Mouse (Mus musculus): ENCODE measurements around the gene Mrtfb. TPM values are rescaled to one million over a fixed set of nuclear protein-coding genes. Genes with fewer than 3 reads are reported as not detected.

Mrtfb gene
- total and polyA plus RNA-seq, 3 experiments: 2.1 to 12.1 (median 5.6) TPM

DNA sequence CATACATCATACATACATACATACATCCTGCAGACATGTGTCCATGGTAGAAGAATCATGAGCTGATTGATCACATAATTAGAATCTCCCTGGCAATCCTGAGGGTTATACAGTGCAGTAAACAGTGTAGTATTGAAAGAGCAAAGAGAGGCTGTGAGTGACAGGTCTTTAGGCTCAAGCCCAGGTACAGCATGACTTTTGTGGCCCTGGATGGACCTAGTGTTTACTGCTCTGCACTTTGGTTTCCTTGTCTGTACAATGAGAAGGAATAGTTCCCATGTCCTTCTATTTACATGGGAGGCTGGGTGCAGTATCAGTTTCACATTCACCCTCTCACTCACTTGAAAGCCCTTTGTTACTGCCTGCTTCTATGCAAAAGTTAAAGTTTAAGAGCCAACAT lies 103.9 kb downstream of the Mrtfb start:
- Histone ChIP-seq H3K9me3 (replicated peaks) (no peaks in the 10 kb centered on the region), H3K4me1 (ENCODE audit: insufficient read depth, low read depth, low read length) (no peaks in the 10 kb centered on the region), H3K27me3 (ENCODE audit: insufficient read depth, low read length) (peaks cover 3% of the 10 kb centered on the region; the same call in 1 of the 2 replicates), H3K4me3 (ENCODE audit: low read depth, low read length) (no peak overlapping the region), H3K36me3 (replicated peaks) (no peaks in the 10 kb centered on the region)
- TF ChIP-seq GATA2 (IDR thresholded peaks at IDR 0.05; ENCODE audit: borderline replicate concordance, low read depth, low read length) (no peak), GATA1 (IDR thresholded peaks at IDR 0.05; ENCODE audit: borderline replicate concordance, low read length) (no peak), CTCF (IDR thresholded peaks at IDR 0.05; ENCODE audit: low read depth, low read length) (no peak), TAL1 (conservative IDR thresholded peaks at IDR 0.05; ENCODE audit: low read depth, low read length) (no peak), POLR2AphosphoS5 (IDR thresholded peaks at IDR 0.05; ENCODE audit: insufficient replicate concordance, low read depth, low read length) (no peak)
- ATAC-seq (ENCODE audit: extremely low read depth, insufficient number of reproducible peaks, low FRiP score, poor library complexity, severe bottlenecking) (no peak), DNase-seq (ENCODE audit: low spot score) (no peak)

DNA sequence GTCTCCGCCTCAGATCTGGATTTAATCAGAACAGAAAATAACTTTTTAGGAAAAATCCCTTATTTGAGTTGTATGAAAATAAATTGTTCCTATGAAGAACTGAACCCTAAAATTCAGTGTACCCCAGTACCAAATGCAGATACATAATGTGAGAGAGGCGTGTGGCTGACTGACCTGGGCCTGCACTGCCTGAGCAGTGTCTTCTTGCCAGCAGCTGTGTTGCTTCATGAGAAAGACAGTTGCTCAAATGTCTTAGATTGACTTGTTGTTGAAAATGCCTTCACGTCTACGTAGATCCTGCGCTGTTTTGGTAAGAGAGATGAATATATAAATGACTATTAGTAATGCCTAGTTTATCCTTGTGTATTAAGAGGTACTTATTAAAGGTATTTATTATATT lies 104.6 kb downstream of the Mrtfb start:
- Histone ChIP-seq H3K4me3 (ENCODE audit: low read depth, low read length) (no peak overlapping the region), H3K9me3 (replicated peaks) (no peaks in the 10 kb centered on the region), H3K4me1 (ENCODE audit: insufficient read depth, low read depth, low read length) (no peaks in the 10 kb centered on the region), H3K36me3 (replicated peaks) (no peaks in the 10 kb centered on the region), H3K27me3 (ENCODE audit: insufficient read depth, low read length) (peaks cover 3% of the 10 kb centered on the region; the same call in 1 of the 2 replicates)
- DNase-seq (ENCODE audit: low spot score): no peak
- no peak for TF ChIP-seq TAL1 (conservative IDR thresholded peaks at IDR 0.05; ENCODE audit: low read depth, low read length)
- no peak for TF ChIP-seq GATA1 (IDR thresholded peaks at IDR 0.05; ENCODE audit: borderline replicate concordance, low read length)
- TF ChIP-seq POLR2AphosphoS5 (IDR thresholded peaks at IDR 0.05; ENCODE audit: insufficient replicate concordance, low read depth, low read length): no peak
- no peak for TF ChIP-seq CTCF (IDR thresholded peaks at IDR 0.05; ENCODE audit: low read depth, low read length)
- no peak for TF ChIP-seq GATA2 (IDR thresholded peaks at IDR 0.05; ENCODE audit: borderline replicate concordance, low read depth, low read length)
- no peak for ATAC-seq (ENCODE audit: extremely low read depth, insufficient number of reproducible peaks, low FRiP score, poor library complexity, severe bottlenecking)

DNA sequence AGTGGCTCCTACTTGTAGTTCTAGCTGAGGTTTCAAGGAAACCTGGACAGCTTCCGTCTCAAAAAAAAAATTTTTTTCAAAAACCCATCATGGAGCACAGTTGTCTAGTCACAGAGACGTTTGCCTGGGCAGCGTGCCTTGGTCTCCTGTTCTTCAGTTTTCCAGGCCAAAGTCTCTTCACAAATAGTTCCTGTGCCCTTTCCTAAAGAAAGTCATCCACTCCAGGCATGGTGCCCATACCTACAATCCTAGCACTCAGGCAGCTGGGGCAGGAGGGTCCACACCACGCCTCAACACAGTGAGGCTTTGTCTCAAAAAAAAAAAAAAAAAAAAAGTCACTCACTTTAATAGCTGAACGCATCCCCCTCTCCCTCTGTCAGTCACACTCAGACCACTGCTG lies 106.9 kb downstream of the Mrtfb start:
- TF ChIP-seq POLR2AphosphoS5 (IDR thresholded peaks at IDR 0.05; ENCODE audit: insufficient replicate concordance, low read depth, low read length) (no peak), CTCF (IDR thresholded peaks at IDR 0.05; ENCODE audit: low read depth, low read length) (no peak), GATA2 (IDR thresholded peaks at IDR 0.05; ENCODE audit: borderline replicate concordance, low read depth, low read length) (no peak), TAL1 (conservative IDR thresholded peaks at IDR 0.05; ENCODE audit: low read depth, low read length) (no peak), GATA1 (IDR thresholded peaks at IDR 0.05; ENCODE audit: borderline replicate concordance, low read length) (no peak)
- Histone ChIP-seq H3K4me3 (ENCODE audit: low read depth, low read length) (no peak overlapping the region), H3K36me3 (replicated peaks) (no peaks in the 10 kb centered on the region), H3K9me3 (replicated peaks) (no peaks in the 10 kb centered on the region), H3K27me3 (ENCODE audit: insufficient read depth, low read length) (peaks cover 3% of the 10 kb centered on the region; the same call in 1 of the 2 replicates), H3K4me1 (ENCODE audit: insufficient read depth, low read depth, low read length) (peaks cover 4% of the 10 kb centered on the region; the same call in 1 of the 2 replicates)
- no peak for ATAC-seq (ENCODE audit: extremely low read depth, insufficient number of reproducible peaks, low FRiP score, poor library complexity, severe bottlenecking)
- DNase-seq (ENCODE audit: low spot score): no peak

DNA sequence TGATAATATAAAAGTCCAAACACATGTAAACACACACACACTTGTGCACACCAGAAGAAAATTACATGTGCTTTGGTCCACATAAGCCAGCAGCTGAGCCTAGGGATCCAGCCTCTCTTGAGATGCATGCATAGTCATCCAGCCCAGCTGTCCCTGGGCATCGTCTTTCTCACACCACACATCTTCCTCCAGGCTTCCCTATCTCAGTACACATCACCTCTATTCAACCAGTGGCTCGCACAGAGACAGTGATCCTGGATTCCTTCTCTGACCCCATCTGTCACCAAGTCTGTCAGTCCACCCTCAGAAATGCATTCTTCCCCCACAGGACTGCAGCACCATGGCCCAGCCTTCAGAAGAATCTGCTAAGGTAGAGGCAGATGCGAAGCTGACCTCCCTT lies 107.9 kb downstream of the Mrtfb start:
- no peaks in the 10 kb centered on the region for H3K9me3 ChIP-seq (replicated peaks)
- ATAC-seq (ENCODE audit: extremely low read depth, insufficient number of reproducible peaks, low FRiP score, poor library complexity, severe bottlenecking): no peak
- no peak overlapping the region for H3K4me3 ChIP-seq (ENCODE audit: low read depth, low read length)
- no peak for TF ChIP-seq GATA2 (IDR thresholded peaks at IDR 0.05; ENCODE audit: borderline replicate concordance, low read depth, low read length)
- no peak for TF ChIP-seq CTCF (IDR thresholded peaks at IDR 0.05; ENCODE audit: low read depth, low read length)
- TF ChIP-seq TAL1 (conservative IDR thresholded peaks at IDR 0.05; ENCODE audit: low read depth, low read length): no peak
- TF ChIP-seq POLR2AphosphoS5 (IDR thresholded peaks at IDR 0.05; ENCODE audit: insufficient replicate concordance, low read depth, low read length): no peak
- no peak for TF ChIP-seq GATA1 (IDR thresholded peaks at IDR 0.05; ENCODE audit: borderline replicate concordance, low read length)
- H3K27me3 ChIP-seq (ENCODE audit: insufficient read depth, low read length): no peaks in the 10 kb centered on the region
- H3K4me1 ChIP-seq (ENCODE audit: insufficient read depth, low read depth, low read length): peaks cover 4% of the 10 kb centered on the region; the same call in 1 of the 2 replicates
- no peak for DNase-seq (ENCODE audit: low spot score)
- no peaks in the 10 kb centered on the region for H3K36me3 ChIP-seq (replicated peaks)

DNA sequence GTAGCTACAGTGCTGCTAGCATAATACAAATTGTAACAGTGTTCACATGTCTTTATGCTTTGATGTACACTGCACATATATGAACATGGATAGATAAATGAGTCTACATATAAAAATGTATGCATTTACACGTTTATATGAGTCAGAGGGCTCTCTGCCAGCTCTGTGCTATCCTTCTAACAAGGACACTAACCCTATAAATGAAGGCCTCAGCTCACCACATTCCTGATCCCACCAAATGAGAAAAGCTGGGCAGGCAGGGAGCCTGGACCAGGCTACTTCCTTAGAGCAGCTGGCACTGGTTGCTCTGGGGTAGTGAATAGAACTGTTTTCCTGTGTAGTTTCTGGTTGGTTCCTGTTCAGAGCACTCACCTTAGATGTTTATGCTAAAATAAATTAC lies 110.0 kb downstream of the Mrtfb start:
- Histone ChIP-seq H3K4me1 (ENCODE audit: insufficient read depth, low read depth, low read length) (peaks cover 4% of the 10 kb centered on the region; the same call in 1 of the 2 replicates), H3K4me3 (ENCODE audit: low read depth, low read length) (no peak overlapping the region), H3K27me3 (ENCODE audit: insufficient read depth, low read length) (no peaks in the 10 kb centered on the region), H3K36me3 (replicated peaks) (peaks cover 2% of the 10 kb centered on the region), H3K9me3 (replicated peaks) (no peaks in the 10 kb centered on the region)
- TF ChIP-seq TAL1 (conservative IDR thresholded peaks at IDR 0.05; ENCODE audit: low read depth, low read length) (no peak), POLR2AphosphoS5 (IDR thresholded peaks at IDR 0.05; ENCODE audit: insufficient replicate concordance, low read depth, low read length) (no peak), GATA2 (IDR thresholded peaks at IDR 0.05; ENCODE audit: borderline replicate concordance, low read depth, low read length) (no peak), GATA1 (IDR thresholded peaks at IDR 0.05; ENCODE audit: borderline replicate concordance, low read length) (no peak), CTCF (IDR thresholded peaks at IDR 0.05; ENCODE audit: low read depth, low read length) (no peak)
- DNase-seq (ENCODE audit: low spot score) (no peak), ATAC-seq (ENCODE audit: extremely low read depth, insufficient number of reproducible peaks, low FRiP score, poor library complexity, severe bottlenecking) (no peak)

DNA sequence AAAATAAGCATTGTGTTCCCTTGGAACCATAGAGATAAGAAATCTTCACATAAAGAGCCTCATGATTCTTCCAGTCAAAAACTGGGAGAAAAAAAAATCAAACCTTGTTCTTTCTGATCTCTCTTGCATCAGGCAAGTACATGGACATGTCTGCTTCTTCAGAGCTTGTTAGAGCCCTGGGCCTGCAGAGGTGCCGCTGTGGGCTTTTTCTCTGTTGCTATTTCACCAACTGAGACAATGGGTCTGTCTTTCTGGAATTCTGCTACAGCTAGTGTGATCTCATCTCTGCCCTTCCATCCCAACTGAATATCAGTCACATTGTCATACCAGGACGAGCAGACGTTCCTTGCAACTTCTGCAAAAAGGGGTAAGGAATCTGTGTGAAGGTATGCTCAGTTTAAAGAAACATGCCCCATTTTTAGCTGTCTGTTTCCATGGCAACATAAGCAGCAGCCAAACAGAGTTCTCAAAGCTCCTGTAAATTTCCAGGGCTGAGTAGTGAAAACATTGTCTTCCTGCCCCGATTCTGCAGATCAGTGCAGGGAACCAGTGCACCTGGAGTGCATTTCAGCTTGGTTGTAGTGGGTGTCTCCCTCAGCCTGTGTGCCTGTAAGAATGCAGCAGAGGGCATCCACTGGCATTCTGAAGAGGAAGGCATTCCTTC lies 110.7 kb downstream of the Mrtfb start:
- no peak overlapping the region for H3K4me3 ChIP-seq (ENCODE audit: low read depth, low read length)
- H3K4me1 ChIP-seq (ENCODE audit: insufficient read depth, low read depth, low read length): peaks cover 8% of the 10 kb centered on the region
- no peaks in the 10 kb centered on the region for H3K9me3 ChIP-seq (replicated peaks)
- DNase-seq (ENCODE audit: low spot score) (no peak), ATAC-seq (ENCODE audit: extremely low read depth, insufficient number of reproducible peaks, low FRiP score, poor library complexity, severe bottlenecking) (no peak)
- peaks cover 2% of the 10 kb centered on the region for H3K36me3 ChIP-seq (replicated peaks)
- TF ChIP-seq GATA1 (IDR thresholded peaks at IDR 0.05; ENCODE audit: borderline replicate concordance, low read length) (no peak), TAL1 (conservative IDR thresholded peaks at IDR 0.05; ENCODE audit: low read depth, low read length) (no peak), POLR2AphosphoS5 (IDR thresholded peaks at IDR 0.05; ENCODE audit: insufficient replicate concordance, low read depth, low read length) (no peak)
- no peaks in the 10 kb centered on the region for H3K27me3 ChIP-seq (ENCODE audit: insufficient read depth, low read length)
